Mouse (Mus musculus) ES-Bruce4 (cell line): ENCODE data around the gene Olfml2a.

Experiments used
- CTCF ChIP-seq: IDR thresholded peaks from one replicate; pipeline ENCODE4 v1.8.1; 2011; ENCODE audit warnings: low read depth, low read length
- POLR2A ChIP-seq: IDR thresholded peaks from one replicate; pipeline ENCODE4 v1.8.1; 2011; ENCODE audit warnings: low read length; ENCODE audit not compliant: insufficient read depth

GRCm38 (mm10) chr2:38944460-38945161 is 12.8 kb downstream of the Olfml2a start:
- TF ChIP-seq CTCF (no peak), POLR2A (no peak)
